Mouse (Mus musculus): Measurements from ENCODE around the gene Col1a1. TPM values are rescaled to one million over a fixed set of nuclear protein-coding genes. Genes with fewer than 3 reads are reported as not detected.

Col1a1 gene
- total and polyA plus RNA-seq, 2 experiments from 2014 or later: 322 to 334 TPM

DNA sequence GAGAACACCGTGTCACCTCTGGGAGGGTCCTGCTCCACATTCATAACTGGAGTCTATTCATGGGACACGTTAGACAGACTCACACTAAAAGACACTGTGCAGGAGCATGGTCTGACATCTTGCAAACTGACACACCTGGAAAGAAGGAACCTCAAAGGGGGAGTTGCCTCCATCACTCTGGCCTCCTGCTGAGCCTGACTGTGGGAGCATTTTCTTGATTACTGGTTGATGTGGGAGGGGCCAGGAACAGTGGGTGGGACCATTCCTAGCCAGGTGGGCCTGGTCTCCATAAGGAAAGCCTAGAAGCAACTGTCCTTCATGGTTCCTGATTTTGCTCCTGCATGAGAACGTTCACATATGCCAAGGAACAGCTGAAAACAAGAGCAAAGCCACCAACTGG lies 23.5 kb upstream of the Col1a1 start:
- WGBS: 70% methylated on average over 3 of the region's 3 CpGs
- DNase-seq (ENCODE audit: low spot score): no peak
- peaks cover 10% of the 10 kb centered on the region for H3K4me1 ChIP-seq (ENCODE audit: control insufficient read depth, insufficient read depth)
- no peak overlapping the region for H3K9ac ChIP-seq (replicated peaks; ENCODE audit: low read depth, low read length)
- no peak overlapping the region for H3K4me3 ChIP-seq (ENCODE audit: low read depth, low read length)
- H3K36me3 ChIP-seq (replicated peaks; ENCODE audit: control insufficient read depth, insufficient read depth, low read length): no peaks in the 10 kb centered on the region
- no peak overlapping the region for H3K4me2 ChIP-seq (ENCODE audit: low read depth, low read length)
- no peaks in the 10 kb centered on the region for H3K9me3 ChIP-seq (replicated peaks; ENCODE audit: control insufficient read depth, low read length)
- H3K27ac ChIP-seq (ENCODE audit: low read depth): no peak overlapping the region
- no peak for TF ChIP-seq CTCF (IDR thresholded peaks at IDR 0.05; ENCODE audit: low read depth)
- ATAC-seq (ENCODE audit: insufficient read depth, low read depth): no peak
- no peaks in the 10 kb centered on the region for H3K27me3 ChIP-seq (ENCODE audit: control insufficient read depth, insufficient read depth, low read length)

DNA sequence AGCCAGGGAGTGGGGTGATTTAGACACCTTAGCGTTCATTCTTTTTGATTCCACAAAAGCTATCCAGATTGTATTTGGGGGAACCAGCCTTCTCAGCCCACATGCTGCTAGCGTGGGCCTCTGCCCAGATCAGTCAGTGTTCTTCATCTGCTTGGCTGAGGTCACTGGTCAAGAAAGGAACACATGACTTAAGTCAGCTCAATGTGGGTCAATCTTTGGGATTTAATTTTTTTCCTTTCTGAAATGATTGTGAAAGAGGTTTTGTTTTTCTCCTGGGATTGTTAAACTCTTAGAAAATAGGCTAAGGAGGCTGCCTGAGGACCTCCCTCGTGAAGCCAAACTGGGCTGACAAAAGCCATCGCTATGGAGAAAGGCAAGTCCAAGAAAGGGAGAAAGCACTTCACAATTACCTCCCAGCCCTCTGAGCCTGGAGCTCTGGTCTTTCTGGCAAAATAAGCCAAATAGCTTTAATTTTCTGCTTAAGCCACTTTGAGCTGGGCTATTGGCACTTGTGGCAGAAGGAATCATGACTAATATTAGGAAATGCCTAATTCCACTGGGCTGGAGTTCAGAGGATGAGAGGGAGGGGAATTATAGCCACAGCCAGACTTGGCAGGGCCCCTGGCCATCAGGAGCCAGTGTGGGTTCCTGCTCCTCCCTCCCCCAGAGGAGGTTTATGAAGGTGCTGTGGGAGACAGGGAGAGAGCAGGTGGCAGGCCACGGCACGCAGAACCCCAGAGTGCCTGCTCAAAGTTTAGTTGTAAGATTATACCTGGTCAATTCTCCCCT lies 22.5 kb upstream of the Col1a1 start:
- ATAC-seq (ENCODE audit: insufficient read depth, low read depth): no peak
- WGBS: 73% methylated on average over 6 of the region's 6 CpGs
- H3K27me3 ChIP-seq (ENCODE audit: control insufficient read depth, insufficient read depth, low read length): no peaks in the 10 kb centered on the region
- no peak overlapping the region for H3K4me3 ChIP-seq (ENCODE audit: low read depth, low read length)
- no peak for DNase-seq (ENCODE audit: low spot score)
- TF ChIP-seq CTCF (IDR thresholded peaks at IDR 0.05; ENCODE audit: low read depth): no peak
- no peak for TF ChIP-seq EP300 (IDR thresholded peaks at IDR 0.05; ENCODE audit: low read depth)
- no peaks in the 10 kb centered on the region for H3K9me3 ChIP-seq (replicated peaks; ENCODE audit: control insufficient read depth, low read length)
- H3K4me1 ChIP-seq (ENCODE audit: control insufficient read depth, insufficient read depth): peaks cover 10% of the 10 kb centered on the region
- H3K27ac ChIP-seq (ENCODE audit: low read depth): peak overlapping the region; percentile 22
- H3K36me3 ChIP-seq (replicated peaks; ENCODE audit: control insufficient read depth, insufficient read depth, low read length): no peaks in the 10 kb centered on the region
- H3K9ac ChIP-seq (replicated peaks; ENCODE audit: low read depth, low read length): no peak overlapping the region
- H3K4me2 ChIP-seq (ENCODE audit: low read depth, low read length): no peak overlapping the region

DNA sequence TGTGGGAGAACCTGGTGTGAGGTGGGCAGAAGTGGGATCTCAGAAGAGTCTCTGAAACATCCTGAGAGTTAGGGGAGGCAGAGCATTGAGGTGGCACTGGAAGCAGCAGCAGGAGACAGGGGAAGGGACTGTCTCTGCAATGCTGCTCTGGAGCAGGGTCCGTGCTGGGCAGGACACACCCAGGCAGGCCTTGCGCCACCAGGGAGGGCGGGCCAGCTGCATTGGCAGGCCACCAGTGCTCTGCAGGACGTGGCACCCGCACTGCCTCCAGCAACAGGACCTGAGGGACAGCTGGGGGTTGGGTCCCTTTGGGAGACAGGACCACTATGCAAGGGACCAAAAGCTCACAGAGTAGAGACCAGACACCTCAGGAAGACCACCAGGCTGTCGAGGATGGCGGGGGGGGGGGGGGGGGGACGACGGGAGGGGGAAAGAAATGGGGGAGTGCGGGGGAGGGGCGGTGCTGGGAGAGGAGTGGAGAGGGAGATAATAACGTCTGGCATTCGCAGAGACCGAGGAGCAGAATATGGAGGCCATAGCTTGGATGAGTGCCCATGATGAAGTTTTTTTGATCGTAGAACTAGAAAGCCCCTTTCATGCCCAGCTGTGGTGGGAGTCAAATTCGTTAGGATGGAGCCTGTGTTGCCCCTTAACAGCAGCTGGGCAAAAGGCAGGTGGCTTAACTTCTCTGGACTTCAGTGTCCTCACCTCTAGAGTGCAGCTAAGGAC lies 20.2 kb upstream of the Col1a1 start:
- Histone ChIP-seq H3K36me3 (replicated peaks; ENCODE audit: control insufficient read depth, insufficient read depth, low read length) (no peaks in the 10 kb centered on the region), H3K4me2 (ENCODE audit: low read depth, low read length) (peak overlapping the region; percentile 38), H3K9me3 (replicated peaks; ENCODE audit: control insufficient read depth, low read length) (no peaks in the 10 kb centered on the region), H3K27ac (ENCODE audit: low read depth) (peak overlapping the region; percentile 47), H3K4me1 (ENCODE audit: control insufficient read depth, insufficient read depth) (peaks cover 10% of the 10 kb centered on the region), H3K27me3 (ENCODE audit: control insufficient read depth, insufficient read depth, low read length) (no peaks in the 10 kb centered on the region), H3K9ac (replicated peaks; ENCODE audit: low read depth, low read length) (no peak overlapping the region), H3K4me3 (ENCODE audit: low read depth, low read length) (no peak overlapping the region)
- DNase-seq (ENCODE audit: low spot score) (peak; percentile 30), ATAC-seq (ENCODE audit: insufficient read depth, low read depth) (peak; percentile 62; the same call in 1 of the 2 replicates)
- WGBS: 8% methylated on average over 12 of the region's 16 CpGs
- TF ChIP-seq CTCF (IDR thresholded peaks at IDR 0.05; ENCODE audit: low read depth) (no peak), EP300 (IDR thresholded peaks at IDR 0.05; ENCODE audit: low read depth) (no peak)

DNA sequence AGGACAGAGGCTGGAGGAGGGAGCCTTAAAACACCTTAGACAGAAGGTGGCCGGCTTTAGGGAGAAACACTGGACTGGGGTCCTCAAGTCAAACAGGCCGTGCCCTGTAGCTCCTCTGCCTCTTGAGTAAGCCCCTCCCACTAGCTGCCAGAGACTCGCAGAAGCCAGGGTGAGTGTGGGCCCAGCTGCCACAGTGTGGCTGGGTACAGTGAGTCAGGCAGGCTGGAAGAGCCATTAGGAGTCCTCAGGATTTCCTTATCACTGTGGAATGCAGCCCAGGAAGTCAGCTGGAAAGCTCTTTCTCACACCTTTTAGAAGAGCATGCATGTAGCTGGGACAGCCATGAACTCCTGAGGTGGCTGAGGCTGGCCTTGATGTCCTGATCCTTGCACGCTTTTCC lies 19.5 kb upstream of the Col1a1 start:
- H3K36me3 ChIP-seq (replicated peaks; ENCODE audit: control insufficient read depth, insufficient read depth, low read length): no peaks in the 10 kb centered on the region
- H3K27ac ChIP-seq (ENCODE audit: low read depth): peak overlapping the region; percentile 47
- H3K9me3 ChIP-seq (replicated peaks; ENCODE audit: control insufficient read depth, low read length): no peaks in the 10 kb centered on the region
- no peak overlapping the region for H3K4me2 ChIP-seq (ENCODE audit: low read depth, low read length)
- TF ChIP-seq EP300 (IDR thresholded peaks at IDR 0.05; ENCODE audit: low read depth) (no peak), CTCF (IDR thresholded peaks at IDR 0.05; ENCODE audit: low read depth) (no peak)
- no peaks in the 10 kb centered on the region for H3K27me3 ChIP-seq (ENCODE audit: control insufficient read depth, insufficient read depth, low read length)
- no peak overlapping the region for H3K9ac ChIP-seq (replicated peaks; ENCODE audit: low read depth, low read length)
- WGBS: 22% methylated on average over 4 of the region's 4 CpGs
- ATAC-seq (ENCODE audit: insufficient read depth, low read depth): peak; percentile 55
- DNase-seq (ENCODE audit: low spot score): peak; percentile 53
- H3K4me1 ChIP-seq (ENCODE audit: control insufficient read depth, insufficient read depth): peaks cover 10% of the 10 kb centered on the region
- H3K4me3 ChIP-seq (ENCODE audit: low read depth, low read length): no peak overlapping the region

DNA sequence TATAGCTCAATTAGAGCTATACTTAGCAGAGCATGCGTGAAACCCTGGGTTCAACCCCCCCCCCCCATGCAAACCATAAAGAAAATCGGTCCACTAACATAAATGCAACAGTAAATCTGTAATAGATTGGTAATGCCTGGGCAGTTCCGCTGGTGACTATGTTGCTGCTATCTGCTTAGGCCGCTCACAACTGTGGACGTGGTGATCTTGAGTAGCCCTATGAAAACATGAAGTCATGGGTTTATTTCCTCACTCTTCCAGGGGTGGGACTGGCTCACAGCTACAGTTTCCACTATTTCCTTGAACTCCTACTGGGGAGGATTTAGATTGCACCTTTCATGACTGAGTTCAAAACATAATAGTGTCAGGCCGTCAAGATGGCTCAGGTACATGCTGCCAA lies 18.3 kb upstream of the Col1a1 start:
- TF ChIP-seq EP300 (IDR thresholded peaks at IDR 0.05; ENCODE audit: low read depth) (no peak), CTCF (IDR thresholded peaks at IDR 0.05; ENCODE audit: low read depth) (0 out of 2 replicates have a peak, but pooled peaks have one; percentile 7)
- Histone ChIP-seq H3K4me3 (ENCODE audit: low read depth, low read length) (no peak overlapping the region), H3K9me3 (replicated peaks; ENCODE audit: control insufficient read depth, low read length) (no peaks in the 10 kb centered on the region), H3K27me3 (ENCODE audit: control insufficient read depth, insufficient read depth, low read length) (no peaks in the 10 kb centered on the region), H3K4me1 (ENCODE audit: control insufficient read depth, insufficient read depth) (peaks cover 10% of the 10 kb centered on the region), H3K36me3 (replicated peaks; ENCODE audit: control insufficient read depth, insufficient read depth, low read length) (no peaks in the 10 kb centered on the region), H3K9ac (replicated peaks; ENCODE audit: low read depth, low read length) (no peak overlapping the region), H3K27ac (ENCODE audit: low read depth) (peak overlapping the region; percentile 47; the same call in 1 of the 2 replicates), H3K4me2 (ENCODE audit: low read depth, low read length) (no peak overlapping the region)
- DNase-seq (ENCODE audit: low spot score): peak; percentile 69
- 51% methylated on average over 6 of the region's 6 CpGs for WGBS
- peak; percentile 70 for ATAC-seq (ENCODE audit: insufficient read depth, low read depth)
